Mouse (Mus musculus): Measurements from ENCODE around the gene Nfat5.
A peak's percentile ranks its signal among the peaks of the same experiment; 100 is the strongest.

The Nfat5 gene

DNA sequence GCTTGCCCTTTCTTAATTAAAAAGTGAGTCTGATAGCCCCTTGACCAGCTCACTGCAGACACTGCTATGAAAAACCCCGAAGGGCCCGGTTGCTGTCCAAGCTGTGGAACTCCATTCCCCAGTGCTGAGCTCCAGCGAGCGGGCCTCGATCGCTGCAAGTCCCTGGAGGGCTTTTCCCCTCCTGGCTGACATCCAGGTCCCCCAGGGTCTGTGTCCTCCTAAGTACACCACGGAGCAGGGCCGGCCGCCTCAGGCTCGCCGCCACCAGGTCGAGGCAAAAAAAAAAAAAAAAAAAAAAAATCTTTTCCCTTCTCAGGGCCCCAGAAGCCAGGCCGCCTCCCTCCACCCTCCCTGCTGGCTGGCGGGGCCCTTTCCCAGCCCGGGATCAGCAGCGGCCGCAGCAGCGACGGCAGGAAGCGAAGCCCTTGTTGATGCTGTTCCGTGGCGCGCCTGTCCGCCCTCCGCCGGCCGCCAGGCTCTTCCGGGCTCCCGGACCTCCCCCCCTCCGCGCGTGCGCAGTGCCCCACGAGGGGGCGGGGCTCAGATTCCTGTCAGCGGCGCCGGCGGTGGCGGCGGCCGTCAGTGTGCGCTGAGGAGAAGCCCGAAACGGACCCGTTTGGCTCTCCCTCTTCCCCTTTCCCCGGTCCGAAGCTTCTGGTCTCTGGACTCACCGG is at the start of gene Nfat5:
Nfat5 (plus strand) TSS at position 543 of the 674 bp plus-strand sequence.
- DNase-seq (ENCODE audit: low spot score), result peak; percentile 99

DNA sequence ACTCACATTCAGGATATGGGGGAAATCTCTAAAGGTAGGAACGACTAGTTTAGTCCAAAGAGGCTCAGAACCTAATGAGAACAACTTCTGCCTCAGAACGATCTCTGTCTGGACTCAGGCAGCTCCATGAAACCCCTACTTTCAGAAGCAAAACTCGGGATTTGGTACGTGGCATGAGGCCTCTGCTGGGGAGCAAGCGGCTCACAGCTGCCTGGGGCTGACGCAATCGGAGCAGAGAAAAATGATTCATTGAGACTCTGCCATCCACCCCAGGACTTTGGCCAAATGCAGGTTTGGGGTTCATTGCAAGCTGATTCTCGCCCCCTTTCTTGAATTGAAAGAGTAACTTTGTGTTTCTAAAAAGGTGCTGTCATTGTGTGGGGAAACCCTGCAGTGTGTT is 49.1 kb upstream of the Nfat5 start:
- DNase-seq (ENCODE audit: low spot score), result no peak

DNA sequence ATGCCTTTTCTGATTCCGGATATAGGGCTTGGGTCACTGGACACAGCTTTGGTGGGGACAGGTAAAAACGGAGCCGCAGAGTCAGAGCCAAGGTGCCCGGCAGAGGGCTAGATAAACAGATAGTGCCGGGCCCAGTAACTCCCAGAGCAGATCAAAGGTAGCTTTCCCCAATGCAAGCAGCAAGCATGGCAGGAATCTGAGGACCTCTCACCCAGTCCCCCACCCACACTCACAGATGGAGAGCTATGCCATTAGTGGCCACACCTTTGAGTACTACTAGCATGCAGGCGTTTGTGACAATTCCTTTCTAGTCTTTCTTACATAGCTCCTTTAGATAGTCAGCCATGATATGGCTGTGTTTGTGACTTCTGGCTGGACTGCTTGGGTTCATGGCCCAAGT is 44.8 kb upstream of the Nfat5 start:
- DNase-seq (ENCODE audit: low spot score), result no peak

DNA sequence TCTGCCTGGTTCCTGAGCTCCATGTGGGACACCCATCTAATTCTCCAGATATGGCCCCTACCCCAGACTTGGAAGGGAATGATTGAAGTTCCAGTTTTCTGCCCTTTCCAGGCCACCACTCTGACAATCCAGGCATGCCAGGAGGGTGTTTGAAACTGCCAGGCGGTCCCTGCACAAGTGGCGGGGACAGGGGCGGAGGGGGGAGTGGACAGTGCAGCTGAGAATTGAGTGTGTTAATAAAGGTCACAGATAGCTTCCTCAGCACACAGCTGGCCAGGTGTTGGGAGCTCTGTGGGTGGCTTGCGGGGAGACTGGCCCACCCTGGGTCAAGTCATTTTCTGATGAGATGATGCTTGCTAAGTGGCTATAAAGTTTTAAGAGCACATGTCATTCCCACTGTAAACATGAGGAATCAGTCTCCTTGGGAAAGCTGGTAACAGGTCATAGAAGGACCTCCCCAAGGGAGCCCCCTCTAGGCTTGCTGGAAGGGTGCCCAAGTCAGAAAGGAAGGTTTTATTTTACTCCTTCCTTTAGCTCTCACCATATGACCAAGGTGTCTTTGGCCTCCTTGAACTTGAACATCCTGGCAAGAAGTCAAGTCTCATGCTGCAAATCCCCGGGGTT is 41.7 kb upstream of the Nfat5 start:
- DNase-seq (ENCODE audit: low spot score), result no peak

DNA sequence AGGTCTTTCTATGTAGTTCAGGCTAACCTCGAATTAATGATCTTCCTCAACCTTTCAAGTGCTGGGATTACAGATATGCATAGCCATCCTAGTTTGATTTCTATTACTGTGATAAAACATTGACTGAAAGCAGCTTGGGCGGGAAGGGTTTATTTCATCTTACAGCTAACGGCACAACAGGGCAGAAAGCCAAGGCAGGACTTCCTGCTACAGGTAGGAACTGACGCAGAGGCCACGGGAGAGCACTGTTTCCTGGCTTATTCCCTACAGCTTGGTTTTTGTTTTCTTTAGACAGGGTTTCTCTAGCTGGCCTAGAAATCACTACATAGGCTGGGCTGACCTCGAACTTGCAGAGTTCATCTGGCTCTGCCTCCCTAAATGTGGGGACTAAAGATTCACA is 40.1 kb upstream of the Nfat5 start:
- no peak for DNase-seq (ENCODE audit: low spot score)

DNA sequence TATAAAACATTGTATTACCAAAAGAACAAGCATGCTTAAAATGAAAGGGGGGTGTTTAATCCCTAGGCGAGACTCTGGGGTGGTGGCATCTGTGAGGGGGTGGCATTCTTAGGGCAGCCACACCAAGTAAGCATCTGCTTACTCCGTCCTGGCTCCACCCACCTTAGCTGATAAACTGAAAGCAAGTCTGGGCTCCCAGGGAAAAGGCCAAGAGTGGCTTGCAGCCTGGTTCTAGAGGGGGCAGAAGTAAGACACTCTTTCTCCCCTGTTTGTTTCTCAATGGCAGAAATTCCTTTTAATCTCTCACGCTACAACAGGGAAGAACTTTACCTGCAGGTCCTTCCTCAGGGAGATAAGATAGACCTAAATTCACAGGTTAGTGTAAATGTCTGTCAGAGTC is 38.9 kb upstream of the Nfat5 start:
- DNase-seq (ENCODE audit: low spot score), result peak; percentile 4

DNA sequence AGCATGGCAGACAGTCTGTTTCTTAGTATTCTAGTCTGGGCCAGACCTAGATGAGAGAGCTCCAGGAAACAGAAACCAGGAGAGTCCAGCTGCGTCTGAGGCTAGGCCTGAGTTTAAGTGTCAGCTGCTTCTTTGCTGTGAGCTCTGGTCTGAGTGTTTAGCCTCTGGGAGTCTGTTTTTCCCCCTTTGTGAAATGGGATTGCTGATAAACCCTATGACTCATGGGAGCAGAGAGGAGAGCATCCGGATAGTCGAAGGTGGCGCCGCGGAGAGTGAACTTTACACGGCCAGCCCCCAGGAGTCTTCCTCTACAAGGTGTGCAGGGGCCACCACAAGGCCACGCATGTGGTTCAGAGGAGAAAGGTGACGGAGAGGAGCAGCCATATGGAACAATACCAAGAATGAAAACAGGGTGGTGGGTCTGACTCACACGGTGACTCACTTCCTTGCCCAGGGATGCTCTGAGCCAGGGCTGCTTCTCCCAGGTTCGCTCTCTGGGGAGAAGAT is 38.3 kb upstream of the Nfat5 start:
- no peak for DNase-seq (ENCODE audit: low spot score)

DNA sequence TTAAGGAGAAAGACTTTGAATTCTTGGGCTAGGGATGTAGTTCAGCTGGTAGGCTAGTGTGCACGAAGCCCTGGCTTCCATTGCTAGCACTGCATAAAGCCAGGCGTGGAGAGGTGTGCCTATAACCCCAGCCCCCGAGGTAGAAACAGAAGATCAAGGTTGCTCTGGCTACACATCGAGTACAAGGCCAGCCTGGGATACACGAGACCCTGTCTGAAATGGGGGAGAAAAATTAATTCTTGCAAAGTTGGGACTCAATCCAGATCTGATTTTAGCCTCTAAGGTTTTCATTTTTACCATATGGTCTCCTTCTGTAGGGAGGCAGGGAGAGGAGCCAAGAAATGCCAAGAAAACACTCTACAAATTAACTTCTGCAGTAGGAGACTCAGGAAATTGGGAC is 36.0 kb upstream of the Nfat5 start:
- DNase-seq (ENCODE audit: low spot score), result no peak

DNA sequence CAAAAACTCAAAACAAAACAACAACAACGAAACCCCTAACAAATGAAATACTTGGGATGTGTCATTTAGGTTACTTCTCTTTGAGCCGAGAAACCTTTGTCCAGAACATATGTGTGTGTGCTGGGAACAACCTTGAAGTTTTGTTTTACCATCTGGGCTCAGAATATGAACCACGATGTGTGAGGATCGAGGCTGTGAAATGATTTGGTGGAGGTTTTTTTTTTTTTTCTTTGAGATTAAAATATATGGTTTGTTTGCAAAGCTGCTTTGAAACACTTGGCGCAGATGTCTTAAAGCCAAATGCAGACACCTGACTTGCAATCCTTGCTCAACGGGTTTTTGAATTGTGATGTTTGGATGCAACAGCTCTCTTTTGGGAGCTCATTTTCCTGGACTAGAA is 33.1 kb upstream of the Nfat5 start:
- DNase-seq (ENCODE audit: low spot score), result no peak

DNA sequence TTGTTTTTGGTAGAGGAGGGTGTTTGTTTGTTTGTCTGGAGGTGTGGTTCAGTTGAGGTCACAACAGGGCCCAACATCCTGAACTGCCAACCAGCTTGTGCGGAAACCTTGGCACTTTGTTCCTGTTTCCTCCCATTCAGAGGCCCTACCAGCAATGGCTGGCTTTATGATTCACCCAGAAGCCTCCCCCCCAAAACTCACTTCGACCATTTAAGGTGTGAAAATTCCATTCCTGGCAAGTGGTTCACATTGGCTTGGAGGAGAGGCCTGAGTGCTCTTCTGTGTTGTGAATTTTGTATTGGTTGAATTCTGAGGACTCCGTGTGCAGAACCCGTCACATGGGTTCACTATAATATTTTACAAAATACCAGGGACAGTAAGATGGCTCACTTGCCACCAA is 32.1 kb upstream of the Nfat5 start:
- DNase-seq (ENCODE audit: low spot score), result no peak

DNA sequence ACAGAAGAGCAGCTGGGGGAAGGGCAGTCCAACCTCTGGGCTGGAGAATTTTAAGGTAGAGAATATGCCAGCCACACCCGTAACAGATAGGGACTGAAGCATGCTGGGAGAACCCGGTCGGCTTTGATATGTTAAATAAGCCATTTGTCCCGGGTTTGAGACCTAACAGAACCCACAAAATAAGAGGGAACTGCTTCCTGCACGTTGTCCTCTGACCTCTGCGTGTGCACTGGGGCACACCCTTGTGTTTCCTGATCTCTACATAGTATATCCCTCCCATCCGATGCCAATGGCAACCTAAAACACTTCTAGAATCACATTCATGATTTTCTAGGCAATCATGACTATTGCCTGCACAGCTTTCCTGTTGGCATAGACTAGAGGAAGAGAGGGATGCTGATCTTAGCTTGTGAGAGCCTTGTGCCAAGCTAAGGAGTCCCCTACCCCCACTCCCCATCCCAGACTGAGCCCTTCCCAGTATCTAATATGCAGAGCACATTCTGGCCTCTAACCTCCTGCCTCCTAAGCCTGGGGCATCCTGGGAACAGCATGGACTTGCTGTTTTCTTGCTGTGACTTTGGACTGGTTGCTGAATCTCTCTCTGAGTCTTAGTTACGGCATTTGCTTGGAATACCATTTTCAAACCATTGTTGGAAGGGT is 31.1 kb upstream of the Nfat5 start:
- DNase-seq (ENCODE audit: low spot score), result no peak

DNA sequence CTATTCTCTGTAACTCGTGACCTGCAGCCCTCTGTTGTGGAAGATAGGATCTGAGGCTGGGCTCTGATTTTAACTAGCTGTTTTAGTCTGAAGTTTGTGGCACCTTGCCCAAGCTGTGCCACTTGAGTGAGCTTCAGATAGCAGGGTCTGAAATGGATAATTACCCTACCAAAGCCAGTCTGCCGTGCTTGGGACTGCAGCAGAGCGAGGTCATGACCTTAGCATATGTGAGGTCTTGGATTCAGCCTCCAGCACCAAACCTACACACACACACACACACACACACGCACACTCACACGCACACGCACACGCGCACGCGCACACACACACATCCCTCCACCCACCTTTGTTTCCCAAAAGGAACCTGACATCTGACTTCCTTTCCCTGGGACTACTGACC is 27.5 kb upstream of the Nfat5 start:
- DNase-seq (ENCODE audit: low spot score), result no peak

DNA sequence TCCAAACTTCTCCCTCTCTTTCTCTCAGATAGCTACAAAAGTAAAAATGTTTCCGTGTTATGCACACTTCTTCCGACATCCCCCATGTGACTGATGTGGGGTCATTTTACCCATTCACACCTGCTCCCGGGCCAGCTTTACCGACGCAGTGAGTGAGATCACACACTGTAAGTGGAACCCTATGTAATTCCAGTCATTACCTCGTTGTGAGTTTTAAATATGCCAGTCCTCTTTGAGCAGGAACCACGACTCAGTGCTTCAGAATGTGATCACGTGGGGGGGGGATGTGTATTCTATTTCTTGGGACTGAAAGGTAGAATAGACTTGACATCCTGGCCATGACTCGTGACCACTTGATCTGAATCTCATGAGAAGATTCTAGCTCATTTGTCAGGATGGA is 24.8 kb upstream of the Nfat5 start:
- DNase-seq (ENCODE audit: low spot score), result no peak

DNA sequence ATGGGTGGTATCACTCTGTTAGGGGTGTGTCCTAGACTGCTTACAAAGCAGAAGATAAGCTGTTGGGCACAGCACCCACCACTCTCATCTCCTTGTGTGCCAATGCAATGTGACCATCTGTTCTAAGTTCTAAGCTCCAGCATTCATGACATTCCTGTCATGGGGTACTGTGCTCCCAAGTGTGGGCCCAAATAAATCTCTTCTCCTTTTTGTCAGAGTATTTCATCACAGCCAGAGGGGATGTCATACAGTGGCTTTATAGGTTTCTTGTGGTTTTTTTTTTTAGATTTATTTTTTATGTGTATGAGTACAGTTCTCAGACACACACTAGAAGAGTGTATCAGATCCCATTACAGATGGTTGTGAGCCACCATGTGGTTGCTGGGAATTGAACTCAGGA is 24.1 kb upstream of the Nfat5 start:
- DNase-seq (ENCODE audit: low spot score), result no peak

DNA sequence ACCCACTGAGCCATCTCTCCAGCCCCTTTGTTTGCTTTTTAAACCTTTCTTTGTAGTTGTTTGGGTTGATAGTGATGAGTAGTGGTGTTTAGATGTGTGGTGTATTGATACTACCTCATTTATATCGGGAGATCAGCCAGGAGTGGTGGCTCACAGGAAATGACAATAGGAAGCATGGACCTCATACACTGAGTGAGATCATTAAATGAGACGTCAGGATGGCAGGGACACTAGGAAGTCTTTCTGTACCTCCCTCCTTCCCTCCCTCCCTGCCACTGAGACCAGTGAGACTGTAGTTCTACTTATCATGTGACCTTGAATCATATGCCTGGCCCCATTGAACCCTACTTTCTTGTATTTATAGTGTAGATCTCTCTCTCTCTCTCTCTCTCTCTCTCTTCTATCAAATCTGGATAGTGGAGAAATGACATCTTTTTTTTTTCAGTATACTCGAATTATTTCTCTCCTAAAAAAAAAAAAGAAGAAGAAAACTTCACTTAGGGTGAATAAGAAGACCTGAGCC is 23.6 kb upstream of the Nfat5 start:
- DNase-seq (ENCODE audit: low spot score), result no peak

DNA sequence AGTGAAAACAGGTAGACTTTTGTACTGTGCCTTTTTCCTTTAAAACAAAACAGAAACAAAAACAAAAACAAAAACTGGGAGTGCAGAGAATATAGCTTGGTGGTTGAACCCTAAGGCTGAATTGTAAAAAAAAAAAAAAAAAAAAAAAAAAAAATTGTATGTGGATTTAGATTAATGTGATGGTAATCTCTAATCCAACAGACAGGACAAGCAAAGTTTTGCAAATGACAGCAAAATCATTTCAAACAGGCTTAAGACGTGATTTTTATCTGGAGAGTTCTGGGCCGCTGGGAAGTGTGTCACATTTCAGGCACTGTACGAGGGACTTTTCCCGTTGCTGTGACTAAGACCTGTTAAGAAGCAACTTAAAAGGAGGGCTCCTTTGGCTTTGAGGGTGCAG is 23.0 kb upstream of the Nfat5 start:
- no peak for DNase-seq (ENCODE audit: low spot score)

DNA sequence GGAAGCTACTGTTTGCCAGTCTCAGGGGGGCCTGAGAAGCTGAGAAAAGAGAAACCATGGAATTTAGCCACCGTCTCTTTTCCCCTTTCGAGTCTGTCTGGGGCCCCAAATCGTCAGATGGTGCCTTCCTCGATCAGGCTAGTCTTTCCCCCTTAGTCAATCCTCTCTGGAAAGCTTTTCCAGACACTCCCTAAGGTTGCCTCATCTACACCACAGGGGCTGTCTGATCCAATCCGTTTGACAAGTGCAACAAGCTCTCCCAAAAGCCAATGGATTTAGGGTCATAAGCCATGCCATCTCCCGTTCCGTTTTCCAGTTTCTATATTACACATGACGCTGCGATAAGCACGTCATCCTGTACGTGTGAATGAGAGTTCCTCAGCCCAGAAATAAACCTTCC is 22.5 kb upstream of the Nfat5 start:
- DNase-seq (ENCODE audit: low spot score), result no peak

DNA sequence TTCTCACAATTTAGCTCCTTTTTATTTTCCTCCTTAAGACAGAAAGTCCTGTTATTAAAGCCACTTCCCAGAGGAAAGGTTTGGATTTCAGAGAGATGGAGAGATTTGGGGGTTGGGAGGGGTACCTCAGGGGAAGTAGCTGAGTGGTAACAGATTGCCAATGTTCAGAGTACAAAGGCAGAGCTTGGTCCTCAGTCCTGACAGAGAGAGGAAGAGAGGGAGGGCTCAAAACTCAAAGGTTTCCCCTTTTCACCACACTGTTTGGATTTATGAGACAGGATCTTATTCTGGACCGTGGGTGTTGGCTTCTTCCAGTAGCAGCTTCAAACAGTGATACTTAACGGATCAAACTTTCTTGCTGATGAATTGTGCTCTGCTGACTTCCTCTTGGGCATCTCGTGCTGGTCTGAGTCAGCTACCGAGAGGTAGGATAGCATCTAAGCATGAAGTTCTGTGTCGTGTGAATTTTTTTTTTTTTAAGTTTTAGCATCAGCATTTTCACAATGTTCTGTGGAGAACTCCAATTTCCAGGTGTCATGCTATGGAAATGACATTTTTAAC is 15.9 kb upstream of the Nfat5 start:
- DNase-seq (ENCODE audit: low spot score), result no peak

DNA sequence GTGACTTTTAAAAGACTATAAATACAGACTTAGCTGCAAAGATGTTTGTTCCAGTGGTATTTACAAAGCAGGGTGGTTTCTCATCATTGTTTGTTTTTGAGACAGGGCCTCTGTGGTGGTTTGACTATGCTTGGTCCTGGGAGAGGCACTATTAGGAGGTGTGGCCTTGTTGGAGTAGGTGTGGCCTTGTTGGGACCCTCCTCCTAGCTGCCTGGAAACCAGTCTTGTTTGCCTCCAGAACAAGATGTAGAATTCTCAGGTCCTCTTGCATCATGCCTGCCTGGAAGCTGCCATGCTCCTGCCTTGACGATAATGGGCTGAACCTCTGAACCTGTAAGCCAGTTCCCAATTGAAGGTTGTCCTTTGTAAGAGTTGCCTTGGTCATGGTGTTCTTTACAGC is 14.7 kb upstream of the Nfat5 start:
- no peak for DNase-seq (ENCODE audit: low spot score)

DNA sequence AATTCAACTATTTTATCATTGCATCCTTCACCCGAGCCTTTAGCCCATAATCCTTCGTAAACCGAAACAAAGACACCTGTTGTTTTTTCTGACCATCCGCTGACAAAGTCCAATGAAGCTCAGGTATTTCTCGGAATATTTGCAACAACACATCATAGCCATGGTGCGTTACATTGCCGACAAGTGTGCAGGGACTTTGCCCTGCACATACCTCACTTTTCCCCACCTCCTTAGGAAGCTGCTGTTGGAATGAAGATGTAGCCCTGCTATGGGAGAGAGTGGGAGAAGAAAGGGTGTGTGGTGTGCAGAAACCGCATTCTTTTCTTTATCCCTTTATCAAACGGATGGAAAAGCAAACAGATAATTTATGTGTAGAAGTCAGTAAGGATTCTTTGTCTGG is 6.6 kb upstream of the Nfat5 start:
- no peak for DNase-seq (ENCODE audit: low spot score)

DNA sequence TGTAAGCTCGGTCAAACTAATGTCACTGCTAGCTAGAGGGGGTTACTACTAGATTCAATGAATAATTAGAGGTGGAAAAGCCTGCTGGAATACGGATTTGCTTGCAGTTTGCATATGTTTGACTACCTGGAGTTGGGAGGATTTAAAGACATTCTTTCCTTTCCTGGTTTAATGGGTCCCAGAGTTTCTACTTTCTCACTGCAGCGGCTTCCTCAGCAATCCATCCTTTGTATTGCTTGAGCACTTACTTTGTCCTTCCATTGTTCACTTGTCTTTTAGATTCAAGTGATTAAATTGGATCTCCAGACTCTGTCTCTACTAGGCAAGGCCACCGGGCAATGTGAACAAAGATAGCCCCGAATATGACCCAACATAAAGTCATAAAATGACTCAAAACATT is 5.7 kb upstream of the Nfat5 start:
- DNase-seq (ENCODE audit: low spot score), result no peak

DNA sequence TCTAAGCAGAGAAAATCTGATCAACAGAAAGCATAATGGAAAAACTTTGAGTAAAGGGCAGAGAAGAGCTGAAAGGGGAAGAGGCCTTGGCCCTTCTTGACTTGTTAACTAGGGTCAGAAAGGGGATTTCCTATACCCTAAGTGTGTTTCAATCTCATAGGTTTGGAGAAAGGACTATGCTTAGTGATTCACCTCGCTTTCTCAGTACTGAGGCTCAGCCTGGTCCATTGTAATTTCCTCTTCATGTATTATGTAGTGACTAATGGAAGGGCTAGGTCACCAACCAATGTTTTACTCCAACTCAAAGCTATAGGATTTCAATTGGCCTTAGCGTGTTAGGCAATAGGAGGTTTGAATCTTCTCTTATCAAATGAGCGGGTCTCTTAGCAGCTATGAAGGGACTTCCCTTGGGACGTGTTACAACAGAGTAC is 2.1 kb upstream of the Nfat5 start:
- DNase-seq (ENCODE audit: low spot score), result no peak
